Mouse (Mus musculus): ENCODE measurements around the gene Arap2.

The Arap2 gene

DNA sequence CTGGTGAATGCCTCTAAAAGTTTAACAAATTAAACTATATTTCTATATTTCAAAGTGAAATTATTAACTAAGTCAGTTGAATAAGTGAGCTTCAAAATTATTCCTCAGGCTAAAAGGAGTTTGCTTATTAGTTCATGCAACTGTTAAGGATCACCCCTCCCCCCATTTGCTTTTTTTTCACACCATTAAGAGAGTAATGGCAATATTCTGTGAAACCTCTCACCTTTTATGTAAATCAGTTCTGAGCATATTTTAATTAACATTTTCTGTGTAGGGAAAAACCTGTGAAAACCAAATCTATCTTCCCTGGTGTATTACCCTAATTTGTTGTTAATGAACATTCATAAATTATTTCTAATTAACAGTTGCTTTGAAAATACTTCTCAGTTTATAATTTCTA is 147.7 kb downstream of the Arap2 start:
- DNase-seq = no peak

DNA sequence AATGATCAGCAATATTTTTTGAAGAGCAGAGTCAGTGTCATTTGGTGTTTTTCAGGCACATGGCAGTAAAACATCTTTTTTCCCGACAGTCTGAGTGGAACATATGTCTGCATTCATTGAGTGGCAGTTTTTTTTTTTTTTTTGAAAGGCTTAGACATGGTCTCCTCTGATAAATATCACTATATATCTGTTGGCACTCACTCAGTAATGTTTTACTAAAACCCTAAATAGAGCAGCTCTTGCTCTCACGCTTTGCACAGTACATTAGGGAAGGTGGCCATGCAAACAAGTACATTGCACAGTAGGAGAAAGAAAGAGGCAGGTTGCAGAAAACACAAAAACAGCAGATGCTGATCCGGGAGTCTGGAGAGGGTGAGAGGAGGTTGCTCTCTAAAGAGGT is 154.0 kb downstream of the Arap2 start:
- DNase-seq = no peak

DNA sequence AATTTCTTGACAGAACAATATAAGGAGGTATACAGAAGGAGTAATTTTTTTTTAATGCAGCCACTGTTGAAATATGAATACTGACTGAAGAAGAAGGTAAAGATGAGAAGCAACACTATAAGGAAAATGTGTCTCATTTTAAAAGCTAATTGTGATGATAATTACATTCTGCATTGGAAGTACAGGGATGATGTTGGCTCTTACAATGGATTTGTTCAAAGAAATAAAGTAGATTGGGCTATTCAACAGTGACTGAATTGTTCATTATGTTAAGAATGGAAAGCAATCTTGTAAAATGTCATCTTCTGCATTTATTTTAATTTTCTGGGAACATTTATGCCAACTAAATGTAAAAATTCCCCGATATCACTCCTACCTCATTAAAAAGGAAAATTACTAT is 178.6 kb downstream of the Arap2 start:
- no peak for DNase-seq

DNA sequence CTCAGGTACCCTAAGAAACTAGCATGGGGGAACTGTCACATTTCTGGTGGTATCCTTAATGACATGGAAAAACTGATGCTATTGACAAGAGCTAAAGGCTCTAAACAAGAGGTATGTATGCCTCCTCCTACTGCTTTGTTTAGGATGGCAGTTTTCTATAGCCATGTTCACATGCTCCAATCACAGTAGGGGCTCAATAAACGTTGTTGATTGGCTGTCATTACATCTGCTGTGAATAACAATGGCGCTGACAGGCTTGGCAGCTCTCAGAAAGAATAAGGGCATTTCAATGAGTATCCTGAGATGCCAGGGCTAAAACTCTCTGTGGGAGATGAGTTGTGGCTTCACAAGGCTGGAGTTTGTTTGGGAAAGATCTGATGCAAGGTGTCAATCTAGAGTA is 183.3 kb downstream of the Arap2 start:
- no peak for DNase-seq

DNA sequence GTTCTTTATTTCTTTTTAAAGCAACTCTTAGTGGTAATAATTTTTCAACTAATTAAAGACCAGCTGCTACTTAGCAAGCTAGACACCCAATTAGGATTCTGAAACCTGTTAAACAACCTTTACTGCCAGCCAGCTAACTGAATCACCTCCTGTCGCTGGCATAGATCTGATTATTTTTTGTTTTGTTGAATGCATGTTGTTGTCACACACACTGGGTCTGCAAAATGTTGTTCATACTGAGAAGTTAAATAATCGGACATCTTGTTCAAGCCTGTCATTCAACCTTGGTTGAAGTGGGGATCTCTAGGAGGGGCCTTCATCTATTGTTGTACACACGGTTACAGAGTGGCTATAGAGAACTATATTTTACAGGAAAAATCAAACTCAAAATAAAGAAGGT is 184.3 kb downstream of the Arap2 start:
- no peak for DNase-seq

DNA sequence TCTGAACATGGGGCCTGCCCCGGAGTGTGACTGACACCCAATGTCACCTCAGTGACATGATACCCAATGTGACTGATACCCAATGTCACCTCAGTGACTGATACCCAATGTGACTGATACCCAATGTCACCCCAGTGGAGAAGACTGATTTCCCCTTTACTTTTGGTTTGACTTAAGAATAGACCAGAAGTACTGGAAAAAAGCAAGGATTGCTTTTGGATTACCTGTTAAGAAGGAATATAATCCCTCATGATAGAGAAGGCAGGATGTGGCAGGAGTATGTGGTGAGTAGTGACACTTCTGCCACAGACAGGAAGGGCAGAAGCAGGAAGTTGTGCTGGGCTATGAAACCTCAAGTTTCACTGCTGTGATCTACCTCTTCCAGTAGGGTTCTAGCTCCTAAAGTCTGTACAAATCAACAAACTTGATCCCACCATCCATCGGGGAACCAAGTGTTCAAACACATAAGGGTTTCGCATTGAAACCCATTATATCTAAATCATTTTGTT is 191.6 kb downstream of the Arap2 start:
- DNase-seq = no peak
